Mouse (Mus musculus) liver, postnatal 0 days (tissue): ENCODE results near the gene 1700020D05Rik.

Experiments used
- CTCF ChIP-seq: sonication (generic); IDR thresholded peaks from 2 replicates; pipeline ENCODE4 v1.5.1; 2016; ENCODE audit warnings: antibody characterized with exemption, low read depth
- EP300 ChIP-seq: IDR thresholded peaks from 2 replicates; pipeline ENCODE4 v1.6.1; 2016; ENCODE audit warnings: antibody characterized with exemption, low read depth, mild to moderate bottlenecking

DNA sequence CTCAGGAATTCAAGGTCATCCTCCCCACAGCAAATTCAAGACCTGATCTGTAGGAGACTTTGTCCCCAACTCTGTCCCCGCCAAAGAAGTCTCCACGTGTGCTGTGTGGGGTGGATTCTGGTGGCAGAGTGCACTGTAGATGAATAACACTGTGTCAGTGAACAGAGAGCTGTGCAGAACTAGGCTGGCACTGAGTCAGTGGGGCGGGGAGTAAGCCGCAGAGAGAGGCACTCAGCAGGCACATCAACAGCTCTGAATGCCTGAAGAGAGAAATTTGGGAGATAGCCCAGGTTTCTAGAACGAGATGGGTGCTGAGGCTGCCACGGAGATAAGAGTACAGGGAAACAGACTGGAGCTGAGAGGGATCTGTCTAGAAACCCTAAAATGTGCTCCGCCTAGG lies 44.6 kb downstream of the 1700020D05Rik start:
- TF ChIP-seq CTCF = no peak
- TF ChIP-seq EP300 = no peak
